Mouse (Mus musculus) frontal cortex, postnatal 36 days (tissue): Measurements from ENCODE around the gene Tet2.
"Not testable (repeated sequence)": the region's sequence is repeated elsewhere in the genome, so short reads cannot be mapped to it uniquely, and the experiment has no call there.

Source experiments
- DNase-seq, 2 experiments: peaks; one replicate each; pipeline ENCODE4 v3.0.0; 2022; ENCODE audit warnings: low spot score in 2 of 2

The Tet2 gene

GRCm38 (mm10) chr3:133548613-133549012 is 3.7 kb upstream of the Tet2 start:
- no peak for DNase-seq

GRCm38 (mm10) chr3:133546790-133547189 is 1.9 kb upstream of the Tet2 start:
- DNase-seq: no peak

- peak in 1 of 2 experiments; percentile 16 for DNase-seq
These were observed 346 bp upstream of the Tet2 start for GRCm38 (mm10) chr3:133545304-133545666.

DNA sequence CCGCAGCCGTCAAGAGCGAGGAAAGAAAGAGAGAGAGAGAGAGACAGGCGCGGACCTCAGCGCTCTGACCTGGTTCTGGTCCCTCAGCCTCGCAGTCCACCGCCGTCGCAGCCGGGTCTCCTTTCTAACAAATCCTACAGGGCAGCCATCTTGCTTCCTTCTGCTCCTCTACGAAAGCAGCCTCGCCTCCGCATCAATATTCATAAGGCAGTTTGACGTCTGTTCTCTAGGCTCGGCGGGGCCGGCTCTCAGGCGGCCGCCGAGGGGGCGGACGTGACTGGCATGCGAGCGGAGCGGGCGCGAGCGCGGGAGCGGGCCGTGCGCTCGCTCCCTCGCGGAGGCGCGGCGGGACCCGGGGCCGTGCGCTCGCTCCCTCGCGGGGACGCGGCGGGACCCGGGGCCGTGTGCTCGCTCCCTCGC is 798 bp downstream of the Tet2 start:
- peak; percentile 87 to 93 for DNase-seq

GRCm38 (mm10) chr3:133543101-133544020 is 1.6 kb downstream of the Tet2 start:
- DNase-seq: peak; percentile 16 to 47

- DNase-seq: no peak
These were observed 2.9 kb downstream of the Tet2 start for GRCm38 (mm10) chr3:133542084-133542483.

DNA sequence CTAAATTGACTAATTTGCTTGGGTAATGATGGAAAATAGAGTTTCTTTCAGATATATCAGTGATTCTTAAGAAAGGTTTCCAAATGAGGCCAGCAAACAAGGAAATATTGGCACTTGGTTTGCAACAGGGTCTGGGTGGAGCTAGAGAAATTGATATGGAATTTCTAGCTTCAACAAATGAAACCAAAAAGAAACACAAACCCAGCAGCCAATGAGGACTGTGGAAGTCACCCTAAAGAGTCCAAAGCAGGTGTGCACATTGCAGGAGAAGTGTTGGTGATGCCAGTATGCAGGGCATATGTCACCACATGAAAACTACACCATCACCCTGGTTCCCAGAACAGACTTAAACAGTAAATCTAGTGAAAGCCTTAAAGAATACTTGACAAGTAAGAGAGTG is 3.9 kb downstream of the Tet2 start:
- DNase-seq: no peak

DNA sequence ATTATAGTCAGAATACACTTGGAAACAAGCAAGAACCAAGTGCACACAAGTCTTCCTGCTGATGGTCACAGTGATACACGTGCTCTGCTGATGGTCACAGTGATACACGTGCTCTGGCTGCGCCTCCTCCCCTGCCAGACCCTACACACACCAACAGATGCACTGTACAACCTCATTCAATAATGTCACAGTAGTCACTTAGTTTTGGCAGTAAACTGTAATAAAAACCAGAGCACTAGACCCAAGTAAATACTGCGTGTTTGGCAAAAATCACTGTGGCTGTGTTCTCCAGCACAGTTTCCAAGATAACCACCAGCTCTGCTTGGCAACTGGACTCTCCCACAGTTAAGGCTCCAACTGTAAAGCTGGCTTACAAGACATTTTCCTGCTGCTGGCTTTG is 4.9 kb downstream of the Tet2 start:
- peak in 1 of 2 experiments; percentile 16 for DNase-seq

DNA sequence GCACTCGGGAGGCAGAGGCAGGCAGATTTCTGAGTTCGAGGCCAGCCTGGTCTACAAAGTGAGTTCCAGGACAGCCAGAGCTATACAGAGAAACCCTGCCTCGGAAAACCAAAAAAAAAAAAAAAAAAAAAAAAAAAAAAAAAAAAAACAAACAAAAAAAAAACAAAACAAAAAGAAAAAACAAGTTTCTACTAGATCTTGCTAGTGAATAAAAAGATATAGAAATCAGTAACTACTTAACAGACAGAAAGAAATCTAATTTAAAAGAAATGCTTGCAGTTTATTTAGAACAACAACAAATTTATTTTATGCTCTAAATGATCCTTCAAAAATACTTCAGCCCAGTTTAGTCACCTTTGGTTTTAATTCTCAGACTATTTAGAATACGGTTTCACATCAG is 6.4 kb downstream of the Tet2 start:
- DNase-seq: not testable (repeated sequence)

DNA sequence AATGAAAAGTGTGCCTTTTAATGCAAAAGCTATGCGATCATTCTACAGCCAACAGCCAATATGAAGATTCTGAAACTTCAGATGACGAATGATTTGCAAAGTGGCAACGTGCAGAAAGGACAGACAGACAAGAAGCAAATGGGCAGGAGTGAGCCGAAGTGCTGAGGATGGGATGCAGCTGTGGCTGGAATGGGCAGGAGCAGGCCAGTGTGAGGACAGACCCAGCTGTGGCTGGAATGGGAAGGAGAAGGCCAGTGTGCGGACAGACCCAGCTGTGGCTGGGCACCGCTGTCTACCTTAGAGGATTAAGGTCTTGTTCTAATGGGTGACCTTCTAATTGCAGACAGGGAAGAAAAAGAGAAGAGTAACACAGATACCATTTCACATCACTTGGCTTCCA is 9.3 kb downstream of the Tet2 start:
- no peak for DNase-seq

DNA sequence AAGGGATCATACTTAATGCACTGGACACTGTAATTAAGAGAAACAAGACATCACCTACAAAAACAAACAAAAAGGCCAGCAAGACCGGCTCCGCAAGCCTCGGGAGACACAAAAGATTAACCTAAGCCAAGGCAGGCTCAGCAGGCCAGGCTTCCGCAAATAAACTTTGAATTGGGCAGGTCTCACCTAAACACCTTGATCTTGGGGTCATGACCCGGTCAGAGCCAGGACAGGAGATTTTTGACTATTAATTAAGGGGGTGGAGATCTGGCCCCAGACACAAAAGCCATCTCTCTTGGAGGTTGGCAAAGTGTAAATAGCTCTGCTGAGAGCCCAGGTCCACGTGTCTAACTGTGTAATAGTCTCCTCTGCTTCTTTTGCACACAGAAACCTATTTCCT is 10.9 kb downstream of the Tet2 start:
- no peak for DNase-seq

- DNase-seq: no peak
These were observed 11.5 kb downstream of the Tet2 start for GRCm38 (mm10) chr3:133533272-133533995.

- DNase-seq: no peak
These were observed 12.1 kb downstream of the Tet2 start for GRCm38 (mm10) chr3:133532806-133533205.

DNA sequence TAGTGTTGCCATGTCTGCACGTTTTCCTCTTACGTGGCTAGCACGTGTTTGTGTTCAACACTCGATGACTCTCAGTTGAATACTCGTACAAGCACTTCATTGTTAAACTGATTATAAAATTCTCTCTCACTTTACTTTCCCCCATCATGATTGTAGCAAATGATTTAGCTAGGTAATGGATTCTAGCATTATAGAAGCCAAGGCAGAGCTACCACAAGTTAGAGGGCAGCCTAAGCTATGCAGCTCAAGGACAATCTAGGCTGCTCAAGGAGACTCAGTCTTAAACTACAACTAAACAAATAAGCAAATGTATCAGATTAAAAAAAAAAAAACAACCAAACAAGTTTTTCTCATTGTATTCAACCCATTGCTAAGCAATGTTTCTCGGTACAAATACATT is 12.7 kb downstream of the Tet2 start:
- no peak for DNase-seq

- no peak for DNase-seq
These were observed 13.8 kb downstream of the Tet2 start for GRCm38 (mm10) chr3:133531101-133531500.

- DNase-seq: no peak
These were observed 14.3 kb downstream of the Tet2 start for GRCm38 (mm10) chr3:133530664-133531063.

DNA sequence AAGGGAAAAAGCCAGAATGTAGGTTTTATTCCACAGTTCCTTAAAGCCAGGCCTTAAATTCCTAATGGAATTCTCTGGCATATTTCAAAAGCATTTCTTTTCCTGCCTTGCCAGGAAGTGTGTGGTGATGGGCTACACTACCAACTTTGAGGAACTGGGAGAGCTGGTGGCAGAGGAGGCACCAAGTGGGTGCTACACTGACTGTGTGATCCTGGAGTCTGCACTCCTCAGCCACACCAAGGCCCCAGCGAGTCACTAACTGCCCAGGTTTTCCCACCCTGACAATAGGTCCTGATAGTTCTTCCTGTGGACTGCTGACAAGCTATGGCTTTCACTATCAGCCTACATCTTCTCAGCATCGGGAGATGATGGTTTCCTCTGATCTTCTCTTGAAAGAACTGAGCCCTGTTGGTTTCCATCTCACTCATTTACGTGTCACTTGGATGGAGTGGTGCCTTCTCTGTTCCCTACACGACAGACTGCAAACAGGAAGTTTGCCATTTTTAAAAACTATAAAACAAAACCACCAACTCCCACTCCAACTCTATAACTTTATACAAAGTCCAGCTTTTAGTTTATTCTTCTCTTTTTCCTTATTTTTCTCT is 18.7 kb downstream of the Tet2 start:
- DNase-seq: no peak

DNA sequence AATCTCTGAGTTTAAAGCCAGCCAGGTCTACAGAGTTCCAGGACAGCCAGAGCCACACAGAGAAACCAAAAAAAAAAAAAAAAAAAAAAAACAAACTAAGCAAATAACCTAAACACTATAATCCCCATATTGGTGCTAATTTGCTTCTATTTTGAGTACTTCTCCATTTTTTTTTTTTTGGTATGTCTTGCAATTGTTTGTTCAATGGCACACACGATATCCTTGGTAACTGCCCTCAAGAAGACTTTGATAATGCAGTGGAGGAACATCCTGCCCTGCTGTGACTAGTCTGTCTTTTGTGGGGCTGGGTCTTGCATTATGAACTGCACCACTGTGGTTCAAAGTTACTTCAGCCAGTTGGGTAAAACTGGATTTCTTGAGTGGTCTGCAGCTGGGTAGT is 19.4 kb downstream of the Tet2 start:
- DNase-seq: no peak

DNA sequence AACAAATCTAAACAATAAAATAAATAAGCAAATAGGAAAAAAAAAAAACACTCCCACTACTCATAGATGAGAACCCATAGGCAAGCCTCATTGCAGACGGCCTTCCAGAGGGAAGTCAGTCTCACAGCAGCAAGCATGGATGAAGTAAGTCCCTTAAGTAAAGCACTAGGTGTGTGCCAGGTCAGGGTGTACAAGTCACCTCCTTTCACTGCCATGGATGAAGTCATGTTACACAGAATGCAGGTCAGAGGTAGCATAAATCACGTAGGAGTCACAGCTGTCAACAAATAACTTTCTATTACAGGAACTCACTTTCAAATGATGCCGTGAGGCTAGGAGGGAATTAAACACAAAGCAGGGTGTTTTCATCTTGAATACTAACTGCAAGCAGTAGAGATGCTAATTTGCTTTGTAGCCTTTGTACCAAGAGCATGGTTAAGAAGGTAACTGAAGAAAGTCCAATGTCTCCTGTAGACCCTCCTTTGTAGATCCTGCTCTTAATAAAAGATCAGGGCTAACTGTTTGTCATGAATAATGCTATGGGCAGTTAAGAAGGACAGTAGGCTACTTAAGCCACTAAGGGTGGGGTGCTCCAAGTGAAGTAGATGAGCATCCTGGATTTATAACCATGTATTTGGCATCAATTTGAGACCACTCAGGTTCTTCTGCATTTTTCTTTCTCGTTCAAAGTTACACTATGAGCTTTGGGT is 20.4 kb downstream of the Tet2 start:
- no peak for DNase-seq

GRCm38 (mm10) chr3:133523191-133523590 is 21.7 kb downstream of the Tet2 start:
- no peak for DNase-seq

DNA sequence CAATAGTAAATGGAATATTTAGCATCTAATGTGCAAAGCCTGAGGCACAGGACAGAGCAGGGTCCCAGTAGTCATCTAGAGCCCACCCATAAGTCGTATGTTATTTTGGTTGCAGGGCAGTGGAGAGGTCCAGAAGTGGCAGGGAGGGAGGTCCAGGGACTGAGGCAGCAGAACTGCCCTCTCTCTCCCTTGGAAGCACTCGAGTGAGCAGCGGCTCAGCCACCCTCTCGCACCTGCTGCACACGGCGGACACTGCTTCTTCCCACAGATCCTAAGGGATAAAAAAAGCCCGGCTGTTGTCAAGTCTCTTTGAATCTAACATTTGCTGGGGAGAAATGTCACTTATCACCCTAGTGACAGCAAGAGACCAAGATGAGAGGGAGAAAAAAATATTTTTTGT is 22.6 kb downstream of the Tet2 start:
- no peak for DNase-seq

DNA sequence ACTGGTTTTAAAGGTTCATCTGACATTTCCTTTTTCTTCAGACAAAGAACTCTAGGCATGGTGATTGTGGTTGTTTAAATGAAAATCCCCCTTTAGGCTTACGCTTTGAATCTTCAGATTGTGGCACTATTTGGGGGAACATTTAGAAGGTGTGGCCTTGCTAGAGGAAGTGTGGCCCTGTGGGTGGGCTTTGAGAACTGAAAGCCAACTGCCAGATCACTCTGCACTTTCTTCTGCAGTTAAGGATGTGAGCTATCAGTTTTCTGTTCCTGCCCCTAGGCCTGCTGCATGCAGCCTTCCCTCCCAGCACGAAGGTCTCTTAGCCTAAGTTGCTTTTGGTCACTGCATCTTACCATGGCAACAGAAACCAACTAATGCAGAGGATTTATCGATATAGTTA is 26.1 kb downstream of the Tet2 start:
- DNase-seq: no peak
